Mouse (Mus musculus) left cerebral cortex, postnatal 10 days (tissue): ENCODE measurements around the gene Pex11g. TPM values are rescaled to one million over a fixed set of nuclear protein-coding genes. Genes with fewer than 3 reads are reported as not detected.

Experiments
- DNase-seq, 2 experiments: peaks; one replicate each; pipeline ENCODE4 v3.0.0; 2021 to 2022; ENCODE audit warnings: low spot score in 2 of 2, mixed read lengths in 1 of 2; ENCODE audit errors: extremely low spot score in 1 of 2
- intact Hi-C: fragments of 180-260 bp; cut with DNase I; formaldehyde crosslinking; loops from one replicate; pipeline ENCODE4 v1.15.1; 2025
- total RNA-seq, 2 experiments: library from RNA; stranded (reverse); gene quantifications; 2 replicates each; pipeline ENCODE4 v1.2.3; 2021

The Pex11g gene
- total RNA-seq, 2 experiments from 2014 or later = 0.73 to 1.1 TPM

GRCm38 (mm10) chr8:3483546-3483945 lies 16.1 kb upstream of the Pex11g start:
- intact Hi-C loops = no loop called here
- no peak for DNase-seq

GRCm38 (mm10) chr8:3482240-3482740 lies 14.8 kb upstream of the Pex11g start:
- intact Hi-C loops = no loop called here

GRCm38 (mm10) chr8:3481605-3482004 lies 14.1 kb upstream of the Pex11g start:
- DNase-seq = no peak
- intact Hi-C loops = no loop called here

More at GRCm38 (mm10) chr8:3482240-3482740, 14.8 kb upstream of the Pex11g start:
- DNase-seq = no peak

GRCm38 (mm10) chr8:3480221-3480785 lies 12.8 kb upstream of the Pex11g start:
- no peak for DNase-seq
- intact Hi-C loops = no loop called here

- no peak for DNase-seq
Observed at GRCm38 (mm10) chr8:3475715-3476429, 8.4 kb upstream of the Pex11g start.

GRCm38 (mm10) chr8:3470562-3470961 lies 3.1 kb upstream of the Pex11g start, which contains the start of gene Tex45:
Gene Tex45 (plus strand): TSS chr8:3470862.
- intact Hi-C loops = no loop called here
- no peak for DNase-seq

More at GRCm38 (mm10) chr8:3475715-3476429, 8.4 kb upstream of the Pex11g start:
- intact Hi-C loops = no loop called here

- no peak for DNase-seq
- intact Hi-C loops = no loop called here
Observed at GRCm38 (mm10) chr8:3468838-3469237, 1.4 kb upstream of the Pex11g start.

GRCm38 (mm10) chr8:3467886-3468545 lies 536 bp upstream of the Pex11g start:
- intact Hi-C loops = no loop called here
- DNase-seq = no peak

GRCm38 (mm10) chr8:3464309-3464708 lies 3.2 kb downstream of the Pex11g start:
- intact Hi-C loops = no loop called here
- peak in 1 of 2 experiments; percentile 31 for DNase-seq

- intact Hi-C loops = no loop called here
Observed at GRCm38 (mm10) chr8:3463248-3463647, 4.2 kb downstream of the Pex11g start.

GRCm38 (mm10) chr8:3451992-3452391 lies 15.5 kb downstream of the Pex11g start:
- intact Hi-C loops = no loop called here
- DNase-seq = no peak

More at GRCm38 (mm10) chr8:3463248-3463647, 4.2 kb downstream of the Pex11g start:
- DNase-seq = no peak

GRCm38 (mm10) chr8:3450670-3451069 lies 16.8 kb downstream of the Pex11g start:
- intact Hi-C loops = no loop called here
- DNase-seq = peak in 1 of 2 experiments; percentile 64

- intact Hi-C loops = loop anchor here (10.0 kb wide), 1 partner anchor 264 kb away; no protein-coding TSS in a partner anchor
- DNase-seq = no peak
Observed at GRCm38 (mm10) chr8:3449226-3449625, 18.3 kb downstream of the Pex11g start.

GRCm38 (mm10) chr8:3439510-3439909 lies 28.0 kb downstream of the Pex11g start:
- intact Hi-C loops = no loop called here
- DNase-seq = no peak

- intact Hi-C loops = no loop called here
- DNase-seq = no peak
Observed at GRCm38 (mm10) chr8:3436492-3436891, 31.0 kb downstream of the Pex11g start.

GRCm38 (mm10) chr8:3431113-3431512 lies 36.4 kb downstream of the Pex11g start:
- DNase-seq = no peak
- intact Hi-C loops = no loop called here

GRCm38 (mm10) chr8:3429966-3430365 lies 37.5 kb downstream of the Pex11g start:
- intact Hi-C loops = no loop called here
- DNase-seq = peak in 1 of 2 experiments; percentile 53

GRCm38 (mm10) chr8:3428426-3428825 lies 39.1 kb downstream of the Pex11g start:
- no peak for DNase-seq
- intact Hi-C loops = no loop called here

GRCm38 (mm10) chr8:3426211-3426610 lies 41.3 kb downstream of the Pex11g start:
- no peak for DNase-seq
- intact Hi-C loops = no loop called here

GRCm38 (mm10) chr8:3425217-3425616 lies 42.3 kb downstream of the Pex11g start:
- no peak for DNase-seq
- intact Hi-C loops = no loop called here
